Mouse (Mus musculus) limb, embryonic 15.5 days (tissue): ENCODE measurements around the gene Gm47841. TPM values are rescaled to one million over a fixed set of nuclear protein-coding genes. Genes with fewer than 3 reads are reported as not detected.

ENCODE experiments used
- ATAC-seq: fragments of 200-750 bp; cut with Nextera tagmentation; 2 replicates; pipeline ENCODE4 v1.8.0; 2017; ENCODE audit warnings: low read depth, moderate TSS enrichment; ENCODE audit not compliant: insufficient number of reproducible peaks, low FRiP score, low TSS enrichment
- H3K27ac ChIP-seq: fragments of 300-500 bp; sonication (generic); 2 replicates; pipeline ENCODE4 v1.5.1; 2015; ENCODE audit warnings: moderate library complexity, mild to moderate bottlenecking, inconsistent platforms
- H3K27me3 ChIP-seq: fragments of 300-500 bp; sonication (generic); 2 replicates; pipeline ENCODE4 v1.6.1; 2015; ENCODE audit warnings: inconsistent platforms
- H3K36me3 ChIP-seq: fragments of 300-500 bp; sonication (generic); 2 replicates; pipeline ENCODE4 v1.6.1; 2015; ENCODE audit warnings: inconsistent platforms
- H3K4me1 ChIP-seq: fragments of 300-500 bp; sonication (generic); 2 replicates; pipeline ENCODE4 v1.6.1; 2015; ENCODE audit warnings: inconsistent platforms
- H3K4me2 ChIP-seq: fragments of 300-500 bp; sonication (generic); 2 replicates; pipeline ENCODE4 v1.6.1; 2015; ENCODE audit warnings: mild to moderate bottlenecking, inconsistent platforms
- H3K4me3 ChIP-seq: fragments of 300-500 bp; sonication (generic); 2 replicates; pipeline ENCODE4 v1.5.1; 2015; ENCODE audit warnings: mild to moderate bottlenecking, inconsistent platforms
- H3K9ac ChIP-seq: fragments of 300-500 bp; sonication (generic); 2 replicates; pipeline ENCODE4 v1.6.1; 2015; ENCODE audit warnings: inconsistent platforms
- H3K9me3 ChIP-seq: fragments of 300-500 bp; sonication (generic); 2 replicates; pipeline ENCODE4 v1.6.1; 2016; ENCODE audit warnings: inconsistent platforms
- WGBS: fragments of 180-500 bp; shearing (Covaris S2); methylation state at CpG from one replicate; pipeline ENCODE4 v1.1.7; 2015; 5-methylcytosine and 5-hydroxymethylcytosine counted together
- polyA plus RNA-seq: library from polyadenylated mRNA; unstranded; fragments of >200 nt; fragmentation: Nextera tagmentation; extraction: Ambion mirVana; gene quantifications from 2 replicates; pipeline ENCODE4 v1.2.1, GENCODE M21; 2015

The Gm47841 gene
- polyA plus RNA-seq, 1 experiment from 2014 or later: not detected

- peak overlapping the region; percentile 89 for H3K4me2 ChIP-seq
- peak overlapping the region; percentile 48 for H3K4me3 ChIP-seq
- H3K27ac ChIP-seq: no peak overlapping the region
- ATAC-seq: no peak
- 19% methylated on average over 118 of the region's 120 CpGs for WGBS
- no peaks in the 10 kb centered on the region for H3K36me3 ChIP-seq
- H3K9ac ChIP-seq: 0 out of 2 replicates have a peak overlapping the region, but pooled peaks have one; percentile 35
- H3K27me3 ChIP-seq: peaks cover 69% of the 10 kb centered on the region
- peaks cover 16% of the 10 kb centered on the region for H3K4me1 ChIP-seq
- no peaks in the 10 kb centered on the region for H3K9me3 ChIP-seq
Measured at GRCm38 (mm10) chr15:101052560-101053501, 5.6 kb upstream of the Gm47841 start.

- WGBS: 76% methylated on average over 10 of the region's 10 CpGs
- H3K36me3 ChIP-seq: no peaks in the 10 kb centered on the region
- no peak overlapping the region for H3K4me2 ChIP-seq
- no peak overlapping the region for H3K27ac ChIP-seq
- H3K9me3 ChIP-seq: no peaks in the 10 kb centered on the region
- peaks cover 23% of the 10 kb centered on the region for H3K4me1 ChIP-seq
- no peak for ATAC-seq
- H3K9ac ChIP-seq: no peak overlapping the region
- peaks cover 79% of the 10 kb centered on the region for H3K27me3 ChIP-seq
- no peak overlapping the region for H3K4me3 ChIP-seq
Measured at GRCm38 (mm10) chr15:101051869-101052268, 4.7 kb upstream of the Gm47841 start.

DNA sequence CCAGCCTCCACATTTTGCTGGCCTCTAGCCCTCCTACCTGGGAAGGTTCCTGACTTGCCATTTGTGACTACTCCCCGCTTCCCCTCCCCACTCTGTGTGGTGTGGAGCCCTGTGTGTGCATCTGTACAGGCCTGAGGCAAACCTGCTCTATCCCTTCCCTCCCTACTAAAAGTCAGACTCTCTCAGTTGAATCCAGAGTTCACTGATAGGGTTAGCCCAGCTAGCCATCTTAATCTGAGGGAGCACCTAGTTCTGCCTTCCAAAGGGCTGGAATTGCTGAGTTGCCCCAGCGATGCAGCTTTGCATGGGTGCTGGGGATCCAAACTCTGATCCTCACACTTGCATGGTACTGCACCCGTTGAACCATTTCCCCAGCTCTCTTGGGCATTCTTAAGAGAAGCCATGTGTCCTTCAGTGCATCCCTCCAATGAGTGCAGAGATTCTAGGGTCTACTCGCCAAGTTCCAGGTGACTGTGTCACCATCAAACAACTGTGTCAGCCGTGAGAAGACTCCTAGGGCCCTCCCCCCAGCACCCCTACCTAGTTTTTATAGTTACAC lies 1.2 kb upstream of the Gm47841 start:
- Histone ChIP-seq H3K27ac (no peak overlapping the region), H3K9me3 (no peaks in the 10 kb centered on the region), H3K36me3 (no peaks in the 10 kb centered on the region), H3K27me3 (peaks cover 88% of the 10 kb centered on the region), H3K4me2 (no peak overlapping the region), H3K9ac (no peak overlapping the region), H3K4me1 (peaks cover 26% of the 10 kb centered on the region), H3K4me3 (no peak overlapping the region)
- ATAC-seq: no peak
- WGBS: 46% methylated on average over 5 of the region's 5 CpGs

- ATAC-seq: peak; percentile 18; the same call in 1 of the 2 replicates
- Histone ChIP-seq H3K4me1 (peaks cover 18% of the 10 kb centered on the region), H3K9ac (peak overlapping the region; percentile 37; the same call in 1 of the 2 replicates), H3K4me2 (peak overlapping the region; percentile 99), H3K27ac (no peak overlapping the region), H3K4me3 (peak overlapping the region; percentile 51), H3K9me3 (no peaks in the 10 kb centered on the region), H3K36me3 (no peaks in the 10 kb centered on the region), H3K27me3 (peaks cover 83% of the 10 kb centered on the region)
- WGBS: under 1% methylated on average over 76 of the region's 77 CpGs
Measured at GRCm38 (mm10) chr15:101046527-101047193, 537 bp downstream of the Gm47841 start.

DNA sequence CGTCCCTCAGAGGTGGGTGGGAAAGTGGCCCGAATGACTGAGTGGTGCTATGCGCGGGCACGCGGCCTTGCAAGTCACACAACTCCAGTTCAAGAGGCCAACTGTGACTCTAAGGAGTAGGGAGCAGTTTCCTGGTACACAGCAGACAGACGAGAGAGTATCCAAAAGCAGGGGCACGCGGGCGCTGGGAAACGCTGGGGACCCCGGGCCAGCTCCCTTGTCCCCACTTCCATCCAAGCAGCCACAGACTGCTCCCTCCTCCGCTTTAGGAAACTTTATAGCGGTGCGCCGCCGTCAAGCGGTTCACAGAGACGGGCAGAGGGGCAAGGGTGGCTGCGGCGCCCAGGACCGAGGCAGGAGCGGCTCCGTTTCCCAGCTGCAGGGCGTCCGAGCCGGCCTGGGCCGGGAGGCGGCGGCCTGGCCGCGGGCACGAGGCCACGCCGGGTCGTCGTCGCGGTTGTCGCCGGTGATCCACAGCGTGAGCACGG lies 1.1 kb downstream of the Gm47841 start:
- no peak for ATAC-seq
- Histone ChIP-seq H3K4me3 (peak overlapping the region; percentile 51), H3K9me3 (no peaks in the 10 kb centered on the region), H3K4me2 (peak overlapping the region; percentile 99), H3K9ac (0 out of 2 replicates have a peak overlapping the region, but pooled peaks have one; percentile 37), H3K27ac (no peak overlapping the region), H3K36me3 (no peaks in the 10 kb centered on the region), H3K4me1 (peaks cover 18% of the 10 kb centered on the region), H3K27me3 (peaks cover 83% of the 10 kb centered on the region)
- WGBS: 3% methylated on average over 41 of the region's 43 CpGs

DNA sequence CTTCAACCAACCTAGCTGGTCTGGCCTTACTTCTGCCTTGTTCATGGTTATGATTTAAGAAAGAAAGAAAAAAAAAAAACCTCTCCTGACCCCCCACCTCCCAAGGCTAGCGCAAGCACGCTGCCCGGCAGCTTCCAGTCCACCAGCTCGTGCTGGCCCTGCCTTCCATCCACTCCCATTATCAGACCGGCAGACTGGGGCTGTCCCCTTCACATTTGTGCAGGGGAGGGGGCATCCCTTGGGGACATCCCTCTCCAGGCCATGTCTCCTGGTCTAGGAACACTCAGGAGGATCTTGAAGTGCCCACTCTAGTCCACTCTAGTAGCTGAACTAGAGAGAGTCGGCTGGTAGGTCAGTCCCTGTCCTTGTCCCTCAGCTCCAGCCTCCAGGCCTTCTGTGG lies 2.7 kb downstream of the Gm47841 start:
- H3K27me3 ChIP-seq: peaks cover 86% of the 10 kb centered on the region
- no peaks in the 10 kb centered on the region for H3K36me3 ChIP-seq
- no peak for ATAC-seq
- H3K4me3 ChIP-seq: no peak overlapping the region
- H3K9ac ChIP-seq: no peak overlapping the region
- H3K4me2 ChIP-seq: no peak overlapping the region
- peaks cover 20% of the 10 kb centered on the region for H3K4me1 ChIP-seq
- H3K9me3 ChIP-seq: no peaks in the 10 kb centered on the region
- no peak overlapping the region for H3K27ac ChIP-seq
- WGBS: 49% methylated on average over 6 of the region's 6 CpGs

DNA sequence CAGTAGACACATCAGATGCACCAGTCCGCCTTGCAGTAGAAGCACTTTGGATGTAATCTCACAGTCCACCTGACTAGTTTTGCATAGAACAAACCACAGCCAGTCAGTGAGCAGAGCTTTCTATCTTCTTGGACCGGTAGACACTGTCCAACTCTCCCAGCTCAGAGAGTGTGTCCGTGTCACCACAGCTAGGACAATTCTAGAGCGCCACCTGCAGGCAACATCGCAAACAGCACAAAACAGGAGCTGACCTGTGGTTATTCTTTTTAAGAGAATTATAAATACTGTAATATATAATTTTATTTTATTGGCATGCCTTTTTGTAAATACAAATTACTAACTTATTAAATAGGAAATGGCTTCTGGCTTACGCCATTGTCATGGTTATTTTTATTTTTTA lies 4.6 kb downstream of the Gm47841 start:
- H3K9me3 ChIP-seq: no peaks in the 10 kb centered on the region
- H3K27me3 ChIP-seq: peaks cover 84% of the 10 kb centered on the region
- H3K4me2 ChIP-seq: no peak overlapping the region
- 21% methylated on average over 6 of the region's 6 CpGs for WGBS
- ATAC-seq: no peak
- H3K9ac ChIP-seq: no peak overlapping the region
- no peak overlapping the region for H3K4me3 ChIP-seq
- no peak overlapping the region for H3K27ac ChIP-seq
- no peaks in the 10 kb centered on the region for H3K36me3 ChIP-seq
- peaks cover 22% of the 10 kb centered on the region for H3K4me1 ChIP-seq

GRCm38 (mm10) chr15:101041966-101042365 lies 5.2 kb downstream of the Gm47841 start:
- H3K4me1 ChIP-seq: peaks cover 17% of the 10 kb centered on the region
- no peak for ATAC-seq
- H3K9me3 ChIP-seq: no peaks in the 10 kb centered on the region
- H3K27ac ChIP-seq: no peak overlapping the region
- H3K36me3 ChIP-seq: no peaks in the 10 kb centered on the region
- H3K4me3 ChIP-seq: no peak overlapping the region
- H3K27me3 ChIP-seq: peaks cover 78% of the 10 kb centered on the region
- WGBS: 64% methylated on average over 6 of the region's 6 CpGs
- no peak overlapping the region for H3K4me2 ChIP-seq
- H3K9ac ChIP-seq: no peak overlapping the region

DNA sequence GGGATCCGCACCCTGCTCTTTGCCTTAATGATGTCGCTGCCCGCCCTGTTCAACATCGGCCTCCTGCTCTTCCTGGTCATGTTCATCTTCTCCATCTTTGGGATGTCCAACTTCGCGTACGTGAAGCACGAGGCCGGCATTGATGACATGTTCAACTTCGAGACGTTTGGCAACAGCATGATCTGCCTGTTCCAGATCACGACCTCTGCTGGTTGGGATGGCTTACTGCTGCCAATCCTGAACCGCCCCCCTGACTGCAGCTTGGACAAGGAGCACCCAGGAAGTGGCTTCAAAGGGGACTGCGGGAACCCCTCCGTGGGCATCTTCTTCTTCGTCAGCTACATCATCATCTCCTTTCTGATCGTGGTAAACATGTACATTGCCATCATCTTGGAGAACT lies 7.5 kb downstream of the Gm47841 start:
- H3K9me3 ChIP-seq: no peaks in the 10 kb centered on the region
- no peak overlapping the region for H3K4me2 ChIP-seq
- 58% methylated on average over 17 of the region's 17 CpGs for WGBS
- no peaks in the 10 kb centered on the region for H3K36me3 ChIP-seq
- no peak overlapping the region for H3K4me3 ChIP-seq
- ATAC-seq: no peak
- no peak overlapping the region for H3K27ac ChIP-seq
- H3K4me1 ChIP-seq: peaks cover 5% of the 10 kb centered on the region; the same call in 1 of the 2 replicates
- no peak overlapping the region for H3K9ac ChIP-seq
- H3K27me3 ChIP-seq: peaks cover 55% of the 10 kb centered on the region

GRCm38 (mm10) chr15:101028960-101029359 lies 18.2 kb downstream of the Gm47841 start:
- H3K9ac ChIP-seq: no peak overlapping the region

DNA sequence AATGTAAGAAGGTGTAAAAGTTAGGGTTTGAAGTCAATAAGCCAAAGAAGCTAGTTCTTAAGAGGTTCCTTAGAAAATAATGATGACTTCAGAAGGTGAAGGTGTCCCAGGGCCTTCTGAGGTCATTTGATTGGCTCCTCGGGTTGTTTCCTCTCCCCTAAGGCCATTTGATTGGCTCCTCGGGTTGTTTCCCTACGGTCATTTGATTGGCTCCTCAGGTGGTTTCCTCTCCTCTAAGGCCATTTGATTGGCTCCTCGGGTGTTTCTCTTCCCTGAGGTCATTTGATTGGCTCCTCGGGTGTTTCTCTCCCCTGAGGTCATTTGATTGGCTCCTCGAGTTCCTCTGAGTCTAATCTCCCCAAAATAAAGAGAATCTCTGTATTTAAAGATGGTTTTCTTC lies 35.8 kb downstream of the Gm47841 start:
- ATAC-seq: no peak
- Histone ChIP-seq H3K27me3 (no peaks in the 10 kb centered on the region), H3K4me1 (peaks cover 9% of the 10 kb centered on the region; the same call in 1 of the 2 replicates), H3K4me2 (no peak overlapping the region), H3K36me3 (no peaks in the 10 kb centered on the region), H3K9ac (no peak overlapping the region), H3K9me3 (no peaks in the 10 kb centered on the region), H3K4me3 (no peak overlapping the region), H3K27ac (no peak overlapping the region)
- WGBS: 81% methylated on average over 6 of the region's 6 CpGs

More at GRCm38 (mm10) chr15:101028960-101029359, 18.2 kb downstream of the Gm47841 start:
- ATAC-seq: no peak
- no peaks in the 10 kb centered on the region; the same call in 1 of the 2 replicates for H3K27me3 ChIP-seq
- 66% methylated on average over 2 of the region's 2 CpGs for WGBS
- no peaks in the 10 kb centered on the region for H3K36me3 ChIP-seq
- H3K27ac ChIP-seq: no peak overlapping the region
- no peaks in the 10 kb centered on the region for H3K4me1 ChIP-seq
- no peaks in the 10 kb centered on the region for H3K9me3 ChIP-seq
- H3K4me3 ChIP-seq: no peak overlapping the region
- H3K4me2 ChIP-seq: no peak overlapping the region
